Mouse (Mus musculus): ENCODE data around the gene Ywhae.

DNA sequence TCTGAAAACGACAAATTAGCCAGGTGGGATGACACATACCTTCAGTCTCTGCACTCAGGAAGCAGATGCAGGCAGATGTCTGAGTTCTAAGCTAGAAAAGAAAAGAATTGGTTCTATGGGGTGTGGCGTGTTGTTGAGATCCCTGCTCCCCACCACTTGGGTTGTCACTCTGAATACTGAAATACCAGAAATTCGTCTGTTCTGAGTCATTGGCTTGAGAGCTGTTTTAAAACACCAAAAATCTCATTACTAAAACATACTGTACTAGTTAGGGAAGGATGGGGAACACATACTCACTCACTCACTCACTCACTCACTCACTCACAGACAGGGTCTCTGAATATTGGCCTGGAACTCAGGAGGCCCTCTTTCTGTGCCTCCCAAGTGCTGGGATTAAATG lies 4.3 kb downstream of the Ywhae start:
- TF ChIP-seq POLR2A (IDR thresholded peaks at IDR 0.05; ENCODE audit: insufficient read length, low read depth) (no peak), E2F4 (IDR thresholded peaks at IDR 0.05; ENCODE audit: insufficient read depth) (no peak), TCF3 (IDR thresholded peaks at IDR 0.05; ENCODE audit: insufficient read length, low read depth) (no peak), USF1 (IDR thresholded peaks at IDR 0.05; ENCODE audit: low read depth) (no peak), POLR2AphosphoS2 (IDR thresholded peaks at IDR 0.05; ENCODE audit: insufficient read length, low read depth) (no peak)

Measured in myocyte (in vitro differentiated cells).